Comparison of ENCODE assay signal across 9 mouse cellular contexts in the genomic region with DNA sequence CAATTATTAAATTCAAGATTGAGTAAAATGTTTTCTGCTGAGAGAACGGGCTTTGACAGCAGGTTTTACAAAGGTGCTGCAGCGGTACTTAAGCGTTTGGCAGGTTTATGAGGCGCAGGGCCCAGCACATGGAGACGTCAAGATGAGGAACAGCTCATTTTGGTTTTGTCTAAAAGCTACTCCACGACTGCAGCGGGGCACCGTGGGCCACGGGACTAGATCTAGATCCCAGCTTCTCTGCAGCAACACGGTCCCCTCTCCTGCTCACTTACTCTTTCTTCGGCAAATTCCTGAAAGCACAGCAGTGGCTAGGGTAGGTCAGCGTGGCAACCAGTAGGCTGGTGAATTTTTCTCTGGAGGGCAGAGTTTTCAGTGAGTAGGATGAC. TPM values are rescaled to one million over a fixed set of nuclear protein-coding genes. Genes with fewer than 3 reads are reported as not detected.
DNase-seq lines count a peak whose midpoint lies in the region; ATAC-seq lines count a peak whose summit lies in the region.
"Had no signal": no experiment of that assay in that cellular context is flagged by ENCODE, and none has a peak within 500 bp of the region (broad histone marks: within the 10 kb centered on the region; RNA-seq: fewer than 3 reads in every experiment).

No protein-coding gene starts in this region.

- peaks cover 5% of the 10 kb centered on the region; the same call in 1 of the 2 replicates for H3K27me3 ChIP-seq in kidney, embryonic 15.5 days
- no peaks in the 10 kb centered on the region for H3K27me3 ChIP-seq in forebrain, embryonic 15.5 days
- H3K27me3 ChIP-seq in neural tube, embryonic 13.5 days = no peaks in the 10 kb centered on the region

- ATAC-seq in kidney, embryonic 15.5 days (replicated peaks; ENCODE audit: low FRiP score) = peak; percentile 47
- 0 out of 2 replicates have a peak, but pooled peaks have one; percentile 10 for ATAC-seq in forebrain, embryonic 15.5 days (replicated peaks)
- peak; percentile 20; the same call in 1 of the 2 replicates for ATAC-seq in neural tube, embryonic 13.5 days (ENCODE audit: low read depth)

- DNase-seq in kidney, adult 9 months = no peak
- DNase-seq in kidney, postnatal 4 days = peak; percentile 20 to 28
- no peak for DNase-seq in left cerebral cortex, adult 8-10 months (ENCODE audit: low spot score in 2 of 2)
- no peak for DNase-seq in lung, postnatal 14 days
- DNase-seq in urinary bladder, postnatal 4 days (ENCODE audit: low spot score in 2 of 2) = no peak

- H3K36me3 ChIP-seq in kidney, embryonic 15.5 days = no peaks in the 10 kb centered on the region
- no peaks in the 10 kb centered on the region for H3K36me3 ChIP-seq in forebrain, embryonic 15.5 days
- no peaks in the 10 kb centered on the region for H3K36me3 ChIP-seq in neural tube, embryonic 13.5 days

- WGBS in kidney, embryonic 15.5 days = 22% methylated on average over 12 of the region's 12 CpGs
- WGBS in forebrain, embryonic 15.5 days = 53% methylated on average over 12 of the region's 12 CpGs
- 29% methylated on average over 12 of the region's 12 CpGs for WGBS in neural tube, embryonic 13.5 days

- H3K4me1 ChIP-seq in kidney, embryonic 15.5 days = peaks cover 18% of the 10 kb centered on the region
- peaks cover 32% of the 10 kb centered on the region for H3K4me1 ChIP-seq in forebrain, embryonic 15.5 days
- H3K4me1 ChIP-seq in neural tube, embryonic 13.5 days (replicated peaks) = peaks cover 69% of the 10 kb centered on the region

- H3K9me3 ChIP-seq in kidney, embryonic 15.5 days (replicated peaks) = no peaks in the 10 kb centered on the region
- no peaks in the 10 kb centered on the region for H3K9me3 ChIP-seq in forebrain, embryonic 15.5 days
- H3K9me3 ChIP-seq in neural tube, embryonic 13.5 days = no peaks in the 10 kb centered on the region

- H3K9ac ChIP-seq in kidney, embryonic 15.5 days = 0 out of 2 replicates have a peak overlapping the region, but pooled peaks have one; percentile 18
- 0 out of 2 replicates have a peak overlapping the region, but pooled peaks have one; percentile 5 for H3K9ac ChIP-seq in forebrain, embryonic 15.5 days (replicated peaks)
- no peak overlapping the region for H3K9ac ChIP-seq in neural tube, embryonic 13.5 days

- H3K4me2 ChIP-seq in kidney, embryonic 15.5 days = peak overlapping the region; percentile 59
- peak overlapping the region; percentile 5; the same call in 1 of the 2 replicates for H3K4me2 ChIP-seq in forebrain, embryonic 15.5 days (replicated peaks)
- peak overlapping the region; percentile 45 for H3K4me2 ChIP-seq in neural tube, embryonic 13.5 days

- H3K27ac ChIP-seq in kidney, embryonic 15.5 days = no peak overlapping the region
- H3K27ac ChIP-seq in forebrain, embryonic 15.5 days (replicated peaks) = peak overlapping the region; percentile 11; the same call in 1 of the 2 replicates
- H3K27ac ChIP-seq in neural tube, embryonic 13.5 days (replicated peaks) = peak overlapping the region; percentile 70

- H3K4me3 ChIP-seq in kidney, embryonic 15.5 days (replicated peaks) = peak overlapping the region; percentile 28
- H3K4me3 ChIP-seq in forebrain, embryonic 15.5 days = no peak overlapping the region
- peak overlapping the region; percentile 5; the same call in 1 of the 2 replicates for H3K4me3 ChIP-seq in neural tube, embryonic 13.5 days

RNA-seq across cellular contexts. Expression of a gene that starts 38.3 kb away (rescaled TPM):
- polyA plus RNA-seq in kidney, embryonic 15.5 days (2015; fragmentation: Nextera tagmentation; extraction: Ambion mirVana) = 0.18 and 0.49 TPM in 2 replicates
- polyA plus RNA-seq in forebrain, embryonic 15.5 days (2015; fragmentation: Nextera tagmentation; extraction: Ambion mirVana) = 0.95 and 1.5 TPM in 2 replicates
- 1.5 and 2.2 TPM in 2 replicates for polyA plus RNA-seq in neural tube, embryonic 13.5 days (2015; fragmentation: Nextera tagmentation; extraction: Ambion mirVana)
- total RNA-seq in left cerebral cortex, adult 8-10 months (2022) = under 1 TPM; 0.13 to 0.94 (median 0.46) TPM
- total RNA-seq: MEL had no signal

Comparison
In these comparisons a context has a peak if more than half of its experiments do, and no peak if none do; other contexts are left out.
1. DNase-seq: peak in kidney, postnatal 4 days (2 of 2); none in kidney, adult 9 months (single experiment), left cerebral cortex, adult 8-10 months (0 of 2), lung, postnatal 14 days (single experiment) and urinary bladder, postnatal 4 days (0 of 2).
2. H3K4me2 ChIP-seq: peak in every context shown above with its lines; median percentile 59 in kidney, embryonic 15.5 days; 45 in neural tube, embryonic 13.5 days; 5 in forebrain, embryonic 15.5 days.
3. Peak in every context shown above with its lines, with median percentiles within 50 percentile points of each other: ATAC-seq.